Mouse (Mus musculus) frontal cortex, postnatal 14 days (tissue): ENCODE measurements around the gene Tcf7.
"Not testable (repeated sequence)": the region's sequence is repeated elsewhere in the genome, so short reads cannot be mapped to it uniquely, and the experiment has no call there.

Experiments used
- DNase-seq, 2 experiments: peaks; one replicate each; pipeline ENCODE4 v3.0.0; 2022; ENCODE audit warnings: low spot score in 2 of 2

Tcf7 gene

DNA sequence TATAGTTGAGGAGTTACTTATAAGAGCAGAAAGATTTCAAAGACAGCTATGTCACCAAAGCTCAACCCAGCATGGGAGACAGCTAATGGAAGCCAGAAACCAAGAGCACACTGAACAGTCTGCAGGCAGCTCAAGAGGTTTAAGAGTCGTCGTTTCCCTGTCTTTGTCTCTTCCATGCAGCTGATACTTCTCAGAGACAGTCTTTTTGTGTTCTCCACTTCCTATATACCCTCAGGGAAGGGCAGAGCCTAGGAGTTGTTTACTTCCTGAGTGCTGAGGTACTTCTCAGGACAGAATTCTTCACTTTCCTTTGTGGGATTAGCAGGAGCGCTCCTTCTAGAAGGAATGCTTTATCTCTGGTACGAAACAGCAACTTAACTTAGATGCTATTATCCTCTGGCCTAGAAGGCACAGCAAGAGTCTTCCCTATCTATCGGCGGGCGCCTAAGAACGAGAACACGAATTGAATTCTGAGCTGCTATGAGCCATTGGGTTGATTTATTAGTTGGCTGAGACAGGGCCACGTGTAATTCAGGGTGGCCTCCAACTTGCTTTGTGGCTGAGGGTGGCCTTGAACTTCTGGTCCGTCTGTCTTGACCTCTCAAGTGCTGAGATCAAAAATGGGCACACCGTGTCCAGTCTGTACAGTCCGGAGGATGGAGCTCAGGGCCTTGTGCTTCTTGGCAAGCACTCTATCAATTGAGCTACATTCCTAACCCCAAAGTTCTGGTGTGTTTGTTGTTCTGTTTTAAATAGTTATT is 55.2 kb downstream of the Tcf7 start:
- no peak for DNase-seq

DNA sequence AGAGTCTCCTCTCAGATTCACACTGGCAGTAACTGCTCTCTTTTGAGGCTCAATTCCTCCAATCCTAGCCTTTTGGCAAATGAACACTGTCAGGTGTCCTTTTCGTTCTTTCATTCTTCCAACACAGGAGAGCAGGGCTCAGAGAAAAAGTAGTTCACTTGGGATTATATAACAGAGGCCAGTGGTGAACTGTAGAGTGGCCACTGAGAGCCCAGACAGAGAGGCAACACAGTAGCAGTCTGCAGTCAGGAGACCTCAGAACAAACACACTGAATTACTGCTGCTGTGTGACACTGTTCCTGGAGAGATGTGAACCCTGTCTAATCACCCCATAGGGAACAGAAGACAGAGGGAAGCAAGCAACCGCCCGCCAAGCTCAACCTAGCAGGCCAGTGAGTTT is 55.8 kb downstream of the Tcf7 start:
- no peak for DNase-seq

DNA sequence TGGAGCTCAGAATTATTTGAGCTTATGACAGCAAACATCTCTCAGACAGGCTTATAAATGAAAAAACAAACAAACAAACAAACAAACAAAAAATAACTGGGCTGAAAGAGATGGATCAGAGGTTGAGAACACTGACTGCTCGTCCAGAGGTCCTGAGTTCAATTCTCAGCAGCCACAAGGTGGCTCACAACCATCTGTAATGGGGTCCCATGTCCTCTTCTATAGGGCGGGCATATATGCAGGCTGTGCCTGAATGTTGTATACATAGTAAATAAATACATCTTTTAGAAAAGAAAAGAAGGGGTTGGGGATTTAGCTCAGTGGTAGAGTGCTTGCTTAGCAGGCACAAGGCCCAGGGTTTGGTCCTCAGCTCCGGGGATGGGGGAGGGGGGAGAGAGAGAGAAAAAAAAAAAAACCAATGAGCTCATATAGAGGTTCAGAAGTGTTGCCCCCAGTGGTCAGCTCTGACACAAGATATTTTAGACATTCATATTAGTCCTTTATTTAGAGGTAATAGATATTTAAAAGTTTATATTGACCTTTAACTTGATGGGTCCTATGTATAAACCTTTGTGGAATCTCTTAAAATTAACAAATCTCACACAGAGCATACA is 56.7 kb downstream of the Tcf7 start:
- no peak for DNase-seq

DNA sequence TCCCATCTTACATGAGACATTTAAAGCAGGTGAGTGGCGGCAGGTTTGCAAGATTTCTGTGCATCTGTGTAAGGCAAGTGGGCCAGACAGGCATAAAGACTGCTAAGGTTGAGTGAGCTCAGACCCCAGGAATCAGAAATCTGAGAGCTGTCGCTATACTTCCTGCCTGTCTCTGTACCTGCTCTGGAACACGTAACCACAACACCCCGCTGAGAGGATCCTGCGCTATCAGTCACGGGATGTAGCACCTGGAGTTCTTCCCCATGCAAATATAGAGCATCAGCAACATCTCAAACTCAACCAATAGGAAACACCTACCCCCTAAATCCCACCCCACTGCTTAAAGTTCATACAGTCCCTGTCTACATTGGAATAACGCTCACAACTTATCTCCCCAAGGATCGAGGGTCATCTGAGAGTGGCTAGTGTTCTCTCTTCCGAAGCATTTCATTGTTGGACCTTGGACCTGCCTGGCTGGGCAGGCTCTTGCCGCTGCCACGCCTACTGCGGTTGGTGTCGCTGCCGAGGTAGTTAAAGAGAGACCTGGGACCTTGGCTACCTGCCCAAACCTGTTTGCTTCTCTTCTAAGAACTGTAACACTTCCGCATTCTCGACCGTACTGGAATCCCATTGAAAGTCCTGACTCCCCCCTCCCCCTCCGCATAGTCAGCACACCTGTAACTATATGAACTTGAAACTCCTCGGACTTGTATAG is 58.7 kb downstream of the Tcf7 start:
- no peak for DNase-seq

DNA sequence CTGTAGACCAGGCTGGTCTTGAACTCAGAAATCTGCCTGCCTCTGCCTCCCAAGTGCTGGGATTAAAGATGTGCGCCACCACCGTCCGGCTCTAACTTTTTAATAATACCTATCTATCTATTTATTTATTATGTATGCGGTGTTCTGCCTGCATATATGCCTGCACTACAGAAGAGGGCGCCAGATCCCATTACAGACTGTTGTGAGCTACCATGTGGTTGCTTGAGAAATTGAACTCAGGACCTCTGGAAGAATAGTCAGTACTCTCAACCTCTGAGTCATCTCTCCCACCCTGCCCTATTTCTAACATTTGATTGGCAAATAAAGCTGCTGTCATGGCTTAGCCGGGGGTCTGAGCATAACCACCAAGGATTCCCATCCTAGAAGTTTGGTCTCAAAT is 59.9 kb downstream of the Tcf7 start:
- DNase-seq = no peak

DNA sequence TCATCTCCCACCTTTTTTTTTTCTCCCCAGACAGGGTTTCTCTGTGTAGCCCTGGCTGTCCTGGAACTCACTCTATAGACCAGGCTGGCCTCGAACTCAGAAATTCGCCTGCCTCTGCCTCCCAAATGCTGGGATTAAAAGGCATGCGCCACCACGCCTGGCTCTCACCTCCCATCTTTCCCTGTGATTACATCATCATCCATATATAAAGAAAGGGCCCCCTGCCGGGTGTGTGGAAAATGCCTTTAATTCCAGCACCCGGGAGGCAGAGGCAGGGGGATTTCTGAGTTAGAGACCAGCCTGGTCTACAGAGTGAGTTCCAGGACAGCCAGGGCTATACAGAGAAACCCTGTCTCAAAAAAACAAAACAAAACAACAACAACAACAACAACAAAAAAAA is 60.9 kb downstream of the Tcf7 start:
- not testable (repeated sequence) for DNase-seq

DNA sequence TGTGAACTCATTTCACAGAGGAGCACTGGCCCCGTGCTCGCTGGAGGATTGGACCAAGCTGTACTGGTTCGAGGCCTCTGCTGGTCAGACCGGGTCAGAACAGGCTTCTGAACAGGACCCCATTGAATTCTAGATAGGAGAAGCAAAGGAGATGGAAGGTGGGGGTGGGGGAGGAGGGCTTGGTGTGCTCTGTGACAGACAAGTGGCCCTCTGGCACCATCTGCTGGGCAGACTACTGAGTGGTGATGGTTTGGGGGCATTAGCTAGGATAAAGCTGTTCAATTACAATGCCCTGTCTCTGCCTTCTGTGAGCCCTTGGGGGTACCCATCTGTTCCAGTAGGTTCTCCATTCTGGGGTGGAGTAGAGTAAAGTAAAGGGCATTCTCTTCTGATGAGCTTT is 62.5 kb downstream of the Tcf7 start:
- peak; percentile 28 to 43 for DNase-seq

DNA sequence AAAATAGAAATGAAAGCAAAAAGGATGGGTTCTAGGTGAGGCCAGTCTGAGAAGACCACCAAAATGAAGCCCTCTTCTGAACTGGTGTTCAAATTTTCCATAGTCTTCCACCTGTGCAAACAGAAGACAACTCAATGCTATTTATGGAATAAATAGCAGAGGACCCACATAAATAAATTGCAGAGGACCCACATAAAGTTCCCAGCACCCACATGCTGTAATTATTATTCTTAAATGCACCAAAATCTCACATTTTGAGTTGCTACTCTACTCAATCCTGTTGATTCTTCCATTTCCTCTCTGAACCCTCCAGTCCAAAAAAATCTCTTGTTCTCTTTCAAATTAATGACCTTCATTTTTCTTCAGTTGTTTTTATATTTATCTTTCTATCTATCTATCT is 68.9 kb downstream of the Tcf7 start, which contains the start of gene Olfr1371:
Olfr1371 (minus strand) TSS at position 101 of the 400 bp plus-strand sequence.
- DNase-seq = no peak
